ENCODE assay signal across 8 mouse cellular contexts in genomic region chr4:141362937-141363548, GRCm38 (mm10). TPM values are rescaled to one million over a fixed set of nuclear protein-coding genes. Genes with fewer than 3 reads are reported as not detected.
DNase-seq lines count a peak whose midpoint lies in the region; ATAC-seq and TF ChIP-seq lines count a peak whose summit lies in the region.

No protein-coding gene starts in this region.

- peak; percentile 93 for TF ChIP-seq CTCF in intestine, postnatal 0 days (IDR thresholded peaks at IDR 0.05; ENCODE audit: low read depth)

- H3K36me3 ChIP-seq in intestine, postnatal 0 days (ENCODE audit: control insufficient read depth, insufficient read depth), result no peaks in the 10 kb centered on the region
- H3K36me3 ChIP-seq in limb, embryonic 10.5 days, result no peaks in the 10 kb centered on the region
- no peaks in the 10 kb centered on the region for H3K36me3 ChIP-seq in midbrain, embryonic 14.5 days (ENCODE audit: control insufficient read depth, insufficient read depth, low read length)

- H3K27me3 ChIP-seq in intestine, postnatal 0 days (replicated peaks; ENCODE audit: control insufficient read depth, insufficient read depth, low read length), result no peaks in the 10 kb centered on the region
- H3K27me3 ChIP-seq in limb, embryonic 10.5 days (ENCODE audit: low read depth, poor library complexity, severe bottlenecking), result peaks cover 68% of the 10 kb centered on the region
- H3K27me3 ChIP-seq in midbrain, embryonic 14.5 days (ENCODE audit: control insufficient read depth, insufficient read depth, low read length), result peaks cover 7% of the 10 kb centered on the region; the same call in 1 of the 2 replicates

- peak; percentile 82 for DNase-seq in heart, adult 8-10 months (ENCODE audit: low spot score)
- DNase-seq in heart, adult 11 months, result no peak
- DNase-seq in cerebellum, postnatal 10 days, result peak; percentile 90 to 94
- peak; percentile 71 for DNase-seq in gastrocnemius, adult 18-20 months (ENCODE audit: low spot score)
- peak; percentile 95 for DNase-seq in limb, embryonic 10.5 days (ENCODE audit: low spot score)
- DNase-seq in midbrain, embryonic 14.5 days, result peak; percentile 94
- DNase-seq in spleen, postnatal 10 days (ENCODE audit: low spot score in 2 of 2), result peak; percentile 65 to 84

- no peaks in the 10 kb centered on the region for H3K9me3 ChIP-seq in intestine, postnatal 0 days (ENCODE audit: control insufficient read depth)
- H3K9me3 ChIP-seq in limb, embryonic 10.5 days (replicated peaks), result no peaks in the 10 kb centered on the region
- H3K9me3 ChIP-seq in midbrain, embryonic 14.5 days (ENCODE audit: control insufficient read depth, low read length), result no peaks in the 10 kb centered on the region

- 26% methylated on average over 11 of the region's 11 CpGs for WGBS in intestine, postnatal 0 days
- 29% methylated on average over 11 of the region's 11 CpGs for whole genome bisulfite sequencing in limb, embryonic 10.5 days
- WGBS in midbrain, embryonic 14.5 days, result 31% methylated on average over 11 of the region's 11 CpGs

- ATAC-seq in intestine, postnatal 0 days, result peak; percentile 66
- peak; percentile 39; the same call in 1 of the 2 replicates for ATAC-seq in midbrain, embryonic 14.5 days (ENCODE audit: low FRiP score, low TSS enrichment)

- H3K4me1 ChIP-seq in intestine, postnatal 0 days (replicated peaks; ENCODE audit: control insufficient read depth, insufficient read depth, low read length), result 0 out of 2 replicates have a peak, but pooled peaks cover 7% of the 10 kb centered on the region
- H3K4me1 ChIP-seq in limb, embryonic 10.5 days, result peaks cover 12% of the 10 kb centered on the region
- H3K4me1 ChIP-seq in midbrain, embryonic 14.5 days (ENCODE audit: control insufficient read depth, insufficient read depth, low read length), result 0 out of 2 replicates have a peak, but pooled peaks cover 7% of the 10 kb centered on the region

- no peak overlapping the region for H3K4me2 ChIP-seq in intestine, postnatal 0 days (replicated peaks; ENCODE audit: low read depth)
- no peak overlapping the region for H3K4me2 ChIP-seq in midbrain, embryonic 14.5 days (ENCODE audit: low read length)

- no peak overlapping the region for H3K9ac ChIP-seq in intestine, postnatal 0 days (ENCODE audit: low read depth, low read length)
- H3K9ac ChIP-seq in midbrain, embryonic 14.5 days (replicated peaks; ENCODE audit: low read length), result no peak overlapping the region

- no peak overlapping the region for H3K4me3 ChIP-seq in intestine, postnatal 0 days (ENCODE audit: low read depth, low read length)
- H3K4me3 ChIP-seq in limb, embryonic 10.5 days, result no peak overlapping the region
- no peak overlapping the region for H3K4me3 ChIP-seq in midbrain, embryonic 14.5 days (replicated peaks; ENCODE audit: low read depth, low read length)

- H3K27ac ChIP-seq in intestine, postnatal 0 days (ENCODE audit: low read depth, low read length), result no peak overlapping the region
- H3K27ac ChIP-seq in limb, embryonic 10.5 days, result no peak overlapping the region
- no peak overlapping the region for H3K27ac ChIP-seq in midbrain, embryonic 14.5 days (replicated peaks; ENCODE audit: low read depth, low read length)

RNA-seq across cellular contexts. Expression of gene Fam131c, which starts 5.0 kb away (rescaled TPM):
- 1 to 10 TPM; 2.4 to 5.5 (median 4.1) TPM for total RNA-seq in heart, adult 8-10 months (2022)
- under 1 TPM; 0.16 to 0.31 TPM for total RNA-seq in gastrocnemius, adult 18-20 months (2021)
- 1.4 and 2.4 TPM in 2 replicates for polyA plus RNA-seq in intestine, postnatal 0 days (2015; fragmentation: Nextera tagmentation; extraction: Ambion mirVana)
- 0.14 and 0.29 TPM in 2 replicates for polyA plus RNA-seq in limb, embryonic 10.5 days (2016; fragmentation: Nextera tagmentation; extraction: Ambion mirVana)
- 26.7 and 37.2 TPM in 2 replicates for polyA plus RNA-seq in midbrain, embryonic 14.5 days (2014; fragmentation: Nextera tagmentation; extraction: Ambion mirVana)

RNA-seq across cellular contexts. Expression of gene Clcnka, which starts 35.5 kb away (rescaled TPM):
- not detected for total RNA-seq in heart, adult 8-10 months (2022)
- total RNA-seq in gastrocnemius, adult 18-20 months (2021), result not detected
- polyA plus RNA-seq in intestine, postnatal 0 days (2015; fragmentation: Nextera tagmentation; extraction: Ambion mirVana), result 0.14 TPM in 1 of 2 replicates, not detected in the other
- 0.13 and 0.19 TPM in 2 replicates for polyA plus RNA-seq in limb, embryonic 10.5 days (2016; fragmentation: Nextera tagmentation; extraction: Ambion mirVana)
- 0.11 TPM in 1 of 2 replicates, not detected in the other for polyA plus RNA-seq in midbrain, embryonic 14.5 days (2014; fragmentation: Nextera tagmentation; extraction: Ambion mirVana)

RNA-seq across cellular contexts. Expression of gene Clcnkb, which starts 52.8 kb away (rescaled TPM):
- 1 to 10 TPM in 1 of 4 experiments, under 1 TPM in 3; 0.33 to 1.5 (median 0.59) TPM for total RNA-seq in heart, adult 8-10 months (2022)
- under 1 TPM in 1 of 2 experiments, not detected in 1; 0.40 TPM for total RNA-seq in gastrocnemius, adult 18-20 months (2021)
- not detected in 2 replicates for polyA plus RNA-seq in intestine, postnatal 0 days (2015; fragmentation: Nextera tagmentation; extraction: Ambion mirVana)
- polyA plus RNA-seq in limb, embryonic 10.5 days (2016; fragmentation: Nextera tagmentation; extraction: Ambion mirVana), result not detected in 2 replicates
- not detected in 2 replicates for polyA plus RNA-seq in midbrain, embryonic 14.5 days (2014; fragmentation: Nextera tagmentation; extraction: Ambion mirVana)

RNA-seq across cellular contexts. Expression of gene Hspb7, which starts 57.5 kb away (rescaled TPM):
- 1,000 to 10,000 TPM; 1,512 to 1,942 (median 1,609) TPM for total RNA-seq in heart, adult 8-10 months (2022)
- 100 to 1,000 TPM; 331 to 560 TPM for total RNA-seq in gastrocnemius, adult 18-20 months (2021)
- 4.7 and 8.0 TPM in 2 replicates for polyA plus RNA-seq in intestine, postnatal 0 days (2015; fragmentation: Nextera tagmentation; extraction: Ambion mirVana)
- polyA plus RNA-seq in limb, embryonic 10.5 days (2016; fragmentation: Nextera tagmentation; extraction: Ambion mirVana), result 0.05 and 0.06 TPM in 2 replicates
- not detected in 2 replicates for polyA plus RNA-seq in midbrain, embryonic 14.5 days (2014; fragmentation: Nextera tagmentation; extraction: Ambion mirVana)
